Mouse (Mus musculus): Measurements from ENCODE around the gene Fam83g.

The Fam83g gene

GRCm38 (mm10) chr11:61719826-61720225, 35.9 kb downstream of the Fam83g start:
- no peak for DNase-seq

GRCm38 (mm10) chr11:61720636-61721035, 36.7 kb downstream of the Fam83g start, which contains the start of gene Slc5a10:
TSS of gene Slc5a10 (minus strand) at chr11:61720826.
- DNase-seq = no peak

- no peak for DNase-seq
Observed at GRCm38 (mm10) chr11:61722077-61722476, 38.2 kb downstream of the Fam83g start.

GRCm38 (mm10) chr11:61728037-61728436, 44.1 kb downstream of the Fam83g start:
- DNase-seq = no peak

- DNase-seq = no peak
Observed at GRCm38 (mm10) chr11:61732672-61733071, 48.8 kb downstream of the Fam83g start.

- no peak for DNase-seq
Observed at GRCm38 (mm10) chr11:61737290-61737689, 53.4 kb downstream of the Fam83g start.

- no peak for DNase-seq
Observed at GRCm38 (mm10) chr11:61740500-61740899, 56.6 kb downstream of the Fam83g start.

- DNase-seq = no peak
Observed at GRCm38 (mm10) chr11:61743768-61744167, 59.9 kb downstream of the Fam83g start.

- DNase-seq = no peak
Observed at GRCm38 (mm10) chr11:61744460-61744859, 60.6 kb downstream of the Fam83g start.

GRCm38 (mm10) chr11:61745781-61746180, 61.9 kb downstream of the Fam83g start:
- no peak for DNase-seq

GRCm38 (mm10) chr11:61747161-61747560, 63.3 kb downstream of the Fam83g start:
- no peak for DNase-seq

GRCm38 (mm10) chr11:61751612-61752011, 67.7 kb downstream of the Fam83g start:
- no peak for DNase-seq

GRCm38 (mm10) chr11:61757151-61757550, 73.3 kb downstream of the Fam83g start:
- no peak for DNase-seq

Measured in cerebellum, adult 9-11 months (tissue).